Mouse (Mus musculus): ENCODE results near the gene Hmg20b. TPM values are rescaled to one million over a fixed set of nuclear protein-coding genes. Genes with fewer than 3 reads are reported as not detected.

Gene Hmg20b
- total RNA-seq, 2 experiments from 2014 or later, result 27.3 to 29.5 TPM

DNA sequence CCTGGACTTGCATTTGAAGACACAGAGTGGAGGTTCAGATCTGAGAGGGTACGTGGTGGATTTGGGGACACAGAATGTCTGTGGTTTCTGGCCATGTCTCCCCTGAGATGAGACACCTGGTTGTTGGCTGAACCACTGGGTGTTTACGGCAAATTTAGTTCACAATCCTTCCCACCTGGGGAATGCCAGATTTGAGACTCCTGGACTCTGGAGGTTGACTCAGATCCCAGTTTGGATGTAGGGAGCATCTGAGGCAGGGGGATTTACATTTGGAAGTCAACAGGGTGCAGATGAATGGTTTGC is 27.0 kb upstream of the Hmg20b start:
- no peak overlapping the region for H3K27ac ChIP-seq
- DNase-seq (ENCODE audit: extremely low spot score in 1 of 2, low spot score in 2 of 2), result no peak
- peak overlapping the region; percentile 98 for H3K4me3 ChIP-seq
- intact Hi-C loops (cut with DNase I), result no loop called here
- TF ChIP-seq CTCF (IDR thresholded peaks at IDR 0.05), result no peak

DNA sequence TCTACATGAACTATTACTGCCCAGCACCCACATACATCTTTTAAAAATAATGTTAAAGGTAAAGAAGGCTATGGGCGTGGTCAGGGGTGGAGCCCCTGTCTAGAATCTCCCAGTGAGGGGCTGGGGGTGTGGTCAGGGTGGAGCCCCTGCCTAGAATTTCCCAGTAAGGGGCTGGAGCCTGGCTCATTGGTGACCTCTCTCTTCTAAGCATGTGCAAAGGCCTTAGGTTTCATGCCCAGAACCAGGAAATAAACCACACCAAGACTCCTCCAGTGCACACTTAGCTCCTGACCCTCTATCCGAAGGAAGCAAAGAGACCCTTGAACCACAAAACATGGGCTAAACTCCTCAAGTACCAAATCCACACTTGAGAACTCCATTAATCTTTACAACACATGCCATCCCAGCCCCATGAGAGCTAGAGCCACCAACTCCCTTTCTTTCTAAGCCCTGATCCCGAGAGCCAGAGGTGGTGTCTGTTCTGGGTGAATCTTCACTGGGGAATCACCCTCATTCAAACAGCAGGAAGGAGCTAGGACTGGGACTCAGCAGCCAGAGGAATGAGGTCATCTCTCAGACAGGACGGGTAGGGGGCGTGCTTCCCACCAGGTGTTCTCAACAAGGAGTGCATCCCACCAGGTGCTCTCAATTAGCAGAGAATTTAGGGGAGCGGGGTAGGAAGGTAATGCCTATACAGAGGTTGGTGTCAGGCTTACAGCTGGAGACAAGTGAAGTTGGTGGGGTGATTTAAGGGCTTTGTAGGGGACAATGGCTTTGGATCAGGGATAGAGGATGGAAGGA is 26.5 kb upstream of the Hmg20b start:
- DNase-seq (ENCODE audit: extremely low spot score in 1 of 2, low spot score in 2 of 2), result no peak
- TF ChIP-seq CTCF (IDR thresholded peaks at IDR 0.05), result no peak
- Histone ChIP-seq H3K4me3 (peak overlapping the region; percentile 98), H3K27ac (no peak overlapping the region)
- intact Hi-C loops (cut with DNase I), result no loop called here

DNA sequence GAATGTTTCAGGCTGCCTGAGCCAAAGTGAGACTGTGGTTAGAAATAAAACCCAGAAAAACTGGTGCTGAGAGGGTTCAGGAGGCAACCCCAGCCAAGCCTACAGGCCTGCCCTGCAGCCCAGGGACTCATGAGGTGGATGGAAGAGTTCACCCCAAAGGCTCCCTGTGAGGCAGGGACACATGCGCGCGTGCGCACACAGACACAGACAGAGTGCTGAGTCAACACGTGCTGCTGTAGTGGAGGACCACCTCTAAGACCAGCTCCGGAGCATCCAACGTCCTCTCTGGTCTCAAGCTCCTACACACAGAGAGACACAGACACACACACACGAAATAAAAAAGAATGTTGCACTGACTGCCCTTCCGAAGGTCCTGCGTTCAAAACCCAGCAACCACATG is 25.0 kb upstream of the Hmg20b start:
- no peak for DNase-seq (ENCODE audit: extremely low spot score in 1 of 2, low spot score in 2 of 2)
- intact Hi-C loops (cut with DNase I), result no loop called here
- Histone ChIP-seq H3K27ac (no peak overlapping the region), H3K4me3 (no peak overlapping the region)
- TF ChIP-seq CTCF (IDR thresholded peaks at IDR 0.05), result no peak

DNA sequence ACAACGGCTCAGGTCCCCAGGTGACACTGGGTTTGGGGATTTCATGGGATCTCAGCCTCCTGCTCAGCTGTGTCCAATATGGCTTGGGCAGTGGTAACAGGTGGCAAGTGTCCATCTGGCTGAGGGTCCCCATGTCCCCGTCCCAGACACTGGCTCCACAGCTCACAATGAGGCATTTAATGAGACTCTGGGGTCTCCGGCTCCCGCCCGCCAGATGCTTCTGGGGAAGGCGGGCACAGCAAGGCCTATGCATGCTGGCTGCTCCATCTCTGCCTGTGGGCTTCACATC is 16.9 kb upstream of the Hmg20b start:
- Histone ChIP-seq H3K4me3 (no peak overlapping the region), H3K27ac (no peak overlapping the region)
- no peak for TF ChIP-seq CTCF (IDR thresholded peaks at IDR 0.05)
- no peak for DNase-seq (ENCODE audit: extremely low spot score in 1 of 2, low spot score in 2 of 2)
- intact Hi-C loops (cut with DNase I), result no loop called here

DNA sequence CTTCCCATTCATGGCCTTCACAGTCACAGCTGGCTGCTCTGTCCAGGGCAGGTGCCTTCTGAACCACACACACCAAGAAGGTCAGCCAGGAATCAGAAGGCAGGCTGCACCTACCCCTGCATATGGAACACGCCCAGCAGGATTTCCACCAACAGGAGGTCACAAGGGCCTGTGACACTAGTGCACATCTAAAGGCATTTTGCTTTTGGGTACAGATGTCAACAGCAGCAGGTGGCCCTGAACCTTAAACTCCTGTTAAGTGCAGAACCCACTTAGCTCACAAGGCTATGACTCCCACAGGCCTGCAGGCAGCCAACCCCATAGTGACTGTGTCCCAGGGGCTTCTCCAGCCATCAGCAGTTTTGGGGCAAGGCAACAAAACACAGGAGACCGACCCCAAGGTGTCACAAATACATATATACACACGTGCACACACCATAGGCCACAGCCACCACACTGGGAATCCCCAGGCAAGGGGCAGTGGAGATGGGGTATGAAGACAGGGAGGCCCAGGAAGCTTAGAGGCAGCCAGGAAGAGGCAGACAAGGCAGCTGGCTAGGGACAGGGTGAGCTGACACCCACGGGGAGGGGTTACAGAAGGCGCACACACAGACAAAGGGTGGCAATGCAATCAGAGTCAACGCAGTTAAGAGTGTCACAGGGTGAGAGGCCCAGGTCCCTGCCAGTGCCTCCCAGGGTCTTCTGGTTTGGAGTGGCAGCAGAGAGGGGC is 16.4 kb upstream of the Hmg20b start:
- intact Hi-C loops (cut with DNase I), result no loop called here
- no peak overlapping the region for H3K4me3 ChIP-seq
- TF ChIP-seq CTCF (IDR thresholded peaks at IDR 0.05), result no peak
- DNase-seq (ENCODE audit: extremely low spot score in 1 of 2, low spot score in 2 of 2), result no peak
- H3K27ac ChIP-seq, result no peak overlapping the region

GRCm38 (mm10) chr10:81365672-81366476 is 15.6 kb upstream of the Hmg20b start, which contains the start of gene 4930404N11Rik:
TSS of gene 4930404N11Rik (minus strand) at chr10:81365816.
- DNase-seq (ENCODE audit: extremely low spot score in 1 of 2, low spot score in 2 of 2), result no peak
- TF ChIP-seq CTCF (IDR thresholded peaks at IDR 0.05), result no peak
- H3K27ac ChIP-seq, result peak within 1 kb of the TSS; percentile 45
- intact Hi-C loops (cut with DNase I), result no loop called here
- H3K4me3 ChIP-seq, result no peak within 1 kb of the TSS

- no peak for DNase-seq (ENCODE audit: extremely low spot score in 1 of 2, low spot score in 2 of 2)
- intact Hi-C loops (cut with DNase I), result no loop called here
- peak overlapping the region; percentile 45 for H3K27ac ChIP-seq
These were observed 14.8 kb upstream of the Hmg20b start for GRCm38 (mm10) chr10:81365073-81365472.

GRCm38 (mm10) chr10:81364666-81365065 is 14.4 kb upstream of the Hmg20b start:
- no peak for TF ChIP-seq CTCF (IDR thresholded peaks at IDR 0.05)
- intact Hi-C loops (cut with DNase I), result no loop called here
- H3K27ac ChIP-seq, result peak overlapping the region; percentile 45
- DNase-seq (ENCODE audit: extremely low spot score in 1 of 2, low spot score in 2 of 2), result no peak
- H3K4me3 ChIP-seq, result no peak overlapping the region

More at GRCm38 (mm10) chr10:81365073-81365472, 14.8 kb upstream of the Hmg20b start:
- no peak for TF ChIP-seq CTCF (IDR thresholded peaks at IDR 0.05)
- H3K4me3 ChIP-seq, result no peak overlapping the region

GRCm38 (mm10) chr10:81363436-81364346 is 13.4 kb upstream of the Hmg20b start:
- no peak overlapping the region for H3K4me3 ChIP-seq
- TF ChIP-seq CTCF (IDR thresholded peaks at IDR 0.05), result no peak
- H3K27ac ChIP-seq, result no peak overlapping the region
- intact Hi-C loops (cut with DNase I), result no loop called here
- DNase-seq (ENCODE audit: extremely low spot score in 1 of 2, low spot score in 2 of 2), result no peak

DNA sequence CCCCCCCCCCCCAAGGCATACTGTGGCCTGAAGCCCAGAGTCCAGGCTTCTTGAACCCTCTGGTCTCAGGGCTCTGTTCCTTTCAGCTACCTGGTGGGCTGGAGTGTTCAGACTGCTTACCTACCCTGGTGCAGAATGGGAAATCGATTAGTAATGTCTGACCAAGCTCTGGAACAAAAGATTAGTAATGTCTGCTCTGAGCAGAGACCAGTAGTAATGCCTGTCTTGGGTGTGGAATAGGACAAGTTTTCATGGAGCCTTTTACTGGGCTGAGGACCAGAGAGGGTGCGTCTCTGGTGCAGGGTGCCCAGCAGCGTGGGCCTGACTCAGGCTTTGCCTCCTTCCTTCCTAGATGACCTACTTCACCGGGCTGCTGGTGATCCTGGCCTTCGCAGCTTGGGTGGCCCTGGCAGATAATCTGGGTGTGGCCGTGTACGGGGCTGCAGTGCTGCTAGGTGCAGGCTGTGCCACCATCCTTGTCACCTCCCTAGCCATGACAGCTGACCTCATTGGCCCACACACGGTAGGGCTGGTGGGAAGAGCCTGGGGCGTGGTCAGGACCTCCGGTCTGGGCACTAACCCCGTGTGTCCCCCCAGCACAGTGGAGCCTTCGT is 12.2 kb upstream of the Hmg20b start:
- Histone ChIP-seq H3K4me3 (no peak overlapping the region), H3K27ac (no peak overlapping the region)
- no peak for DNase-seq (ENCODE audit: extremely low spot score in 1 of 2, low spot score in 2 of 2)
- TF ChIP-seq CTCF (IDR thresholded peaks at IDR 0.05), result no peak
- intact Hi-C loops (cut with DNase I), result no loop called here

DNA sequence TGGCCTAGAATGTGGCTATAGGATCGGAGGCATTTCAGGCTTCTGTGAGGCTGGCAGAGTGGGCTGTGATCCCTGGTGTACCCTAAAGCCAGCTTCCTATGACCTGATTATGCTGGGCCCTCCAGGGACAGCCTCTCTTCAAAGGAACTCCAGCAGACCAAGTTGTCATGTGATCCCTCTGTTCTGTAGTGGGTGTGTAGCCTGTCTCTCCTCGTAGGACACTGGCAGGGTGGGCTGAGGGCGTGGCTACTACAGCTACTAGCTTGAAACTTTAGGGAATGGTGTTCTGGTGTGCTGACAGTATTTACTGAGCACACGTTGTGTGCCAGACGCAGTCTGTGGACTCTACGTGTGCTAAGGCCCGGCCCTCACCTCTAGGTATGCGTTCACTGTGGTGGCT is 10.4 kb upstream of the Hmg20b start:
- Histone ChIP-seq H3K27ac (no peak overlapping the region), H3K4me3 (no peak overlapping the region)
- no peak for DNase-seq (ENCODE audit: extremely low spot score in 1 of 2, low spot score in 2 of 2)
- TF ChIP-seq CTCF (IDR thresholded peaks at IDR 0.05), result no peak
- intact Hi-C loops (cut with DNase I), result no loop called here
